Mouse (Mus musculus): Measurements from ENCODE around the gene Larp1b.

DNA sequence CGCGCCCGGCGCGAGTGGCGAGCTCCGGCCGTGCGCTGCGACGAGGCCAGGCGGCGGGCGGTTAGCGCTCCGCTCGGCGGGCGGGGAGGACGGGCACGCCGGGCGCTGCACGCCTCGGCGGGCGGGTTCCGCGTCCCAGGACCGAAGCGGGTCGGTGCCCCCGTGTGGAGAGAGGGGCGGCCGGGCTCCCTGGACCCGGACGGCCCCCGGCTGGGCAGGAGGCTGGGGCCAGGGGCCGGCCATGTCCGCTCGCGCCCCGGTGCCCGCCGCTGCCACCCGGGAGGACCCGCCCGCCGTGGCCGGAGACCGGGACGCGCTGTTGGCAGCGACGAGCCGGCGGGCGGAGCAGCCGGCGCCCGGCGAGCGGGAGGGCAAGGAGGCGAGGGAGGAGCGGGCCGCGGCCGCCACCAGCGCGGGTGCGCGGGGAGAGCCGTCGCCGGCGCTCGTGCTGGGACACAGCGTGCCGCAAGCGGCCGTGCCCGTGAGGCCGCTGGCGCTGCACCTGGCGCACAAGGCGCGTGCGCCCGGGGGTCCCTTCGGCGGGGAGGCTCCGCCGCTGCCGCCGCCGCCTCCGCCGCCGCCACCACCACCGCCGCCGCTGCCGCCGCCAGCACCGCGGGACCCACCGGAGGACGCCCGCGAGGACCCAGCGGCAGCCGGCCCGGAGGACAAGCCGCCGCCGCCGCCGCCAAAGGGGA, 424 bp downstream of the Larp1b start:
- no peak for TF ChIP-seq CTCF (IDR thresholded peaks at IDR 0.05; ENCODE audit: low read depth)
- TF ChIP-seq EP300 (IDR thresholded peaks at IDR 0.05; ENCODE audit: low read depth): no peak

Measured in heart, postnatal 0 days (tissue).